Mouse (Mus musculus): Measurements from ENCODE around the gene Ubash3a. TPM values are rescaled to one million over a fixed set of nuclear protein-coding genes. Genes with fewer than 3 reads are reported as not detected.

Gene Ubash3a
- polyA plus RNA-seq, 1 experiment from 2014 or later: 0.38 TPM

DNA sequence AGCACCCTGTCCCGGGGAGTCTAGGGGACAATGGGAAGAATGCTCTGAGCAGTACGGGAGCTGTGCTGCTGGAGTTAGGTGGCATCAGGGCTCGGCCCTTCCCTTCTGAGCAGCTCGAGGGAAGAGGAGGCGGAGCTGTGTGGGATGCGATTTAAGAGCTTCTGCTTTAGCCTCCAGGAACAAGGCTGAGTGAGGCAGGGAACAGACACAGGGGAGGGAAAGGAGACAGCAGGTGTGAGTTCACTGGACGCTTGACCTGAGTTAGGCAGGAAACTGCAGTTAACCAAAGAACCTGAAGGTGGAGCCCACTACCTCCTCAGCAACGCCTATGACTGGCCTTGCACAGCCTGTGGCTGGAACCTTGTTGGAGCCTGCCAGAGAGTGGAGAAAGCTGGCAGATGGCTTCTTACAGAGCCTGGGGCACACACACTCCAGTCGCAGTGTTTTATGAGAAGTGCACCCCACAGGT lies 46.8 kb downstream of the Ubash3a start:
- ATAC-seq (peak; percentile 79), DNase-seq (ENCODE audit: low spot score) (peak; percentile 85)
- no peaks in the 10 kb centered on the region for H3K36me3 ChIP-seq (ENCODE audit: insufficient read depth, low read length)
- no peak overlapping the region for H3K27ac ChIP-seq (ENCODE audit: low read length)
- H3K4me2 ChIP-seq (replicated peaks; ENCODE audit: low read depth, low read length): no peak overlapping the region
- WGBS: 10% methylated on average over 9 of the region's 9 CpGs
- no peaks in the 10 kb centered on the region for H3K9me3 ChIP-seq (ENCODE audit: low read length)
- H3K4me3 ChIP-seq (ENCODE audit: low read depth, low read length): no peak overlapping the region
- peak; percentile 91 for TF ChIP-seq CTCF (IDR thresholded peaks at IDR 0.05)
- no peak for TF ChIP-seq EP300 (IDR thresholded peaks at IDR 0.05)
- no peak overlapping the region for H3K9ac ChIP-seq (replicated peaks; ENCODE audit: low read depth)
- H3K27me3 ChIP-seq (replicated peaks; ENCODE audit: insufficient read depth, low read length): no peaks in the 10 kb centered on the region
- no peaks in the 10 kb centered on the region for H3K4me1 ChIP-seq (ENCODE audit: insufficient read depth, low read depth, low read length)

DNA sequence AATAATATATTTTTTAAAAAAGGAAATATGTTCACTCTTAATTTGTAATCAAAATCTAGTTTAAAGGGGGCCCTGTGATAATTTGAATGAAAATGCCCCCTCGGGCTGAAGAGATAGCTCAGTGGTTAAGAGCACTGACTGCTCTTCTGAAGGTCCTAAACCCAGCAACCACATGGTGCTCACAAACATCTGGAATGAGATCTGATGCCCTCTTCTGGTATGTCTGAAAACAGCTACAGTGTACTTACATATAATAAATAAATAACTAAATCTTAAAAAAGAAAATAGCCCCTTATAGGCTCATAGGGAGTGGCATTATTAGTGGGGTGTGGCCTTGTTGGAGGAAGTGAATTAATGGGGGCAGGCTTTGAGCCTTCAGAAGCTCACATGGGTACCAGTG lies 49.5 kb downstream of the Ubash3a start:
- Histone ChIP-seq H3K36me3 (ENCODE audit: insufficient read depth, low read length) (no peaks in the 10 kb centered on the region), H3K4me2 (replicated peaks; ENCODE audit: low read depth, low read length) (no peak overlapping the region), H3K4me3 (ENCODE audit: low read depth, low read length) (no peak overlapping the region), H3K4me1 (ENCODE audit: insufficient read depth, low read depth, low read length) (no peaks in the 10 kb centered on the region), H3K9ac (replicated peaks; ENCODE audit: low read depth) (no peak overlapping the region), H3K27me3 (replicated peaks; ENCODE audit: insufficient read depth, low read length) (no peaks in the 10 kb centered on the region), H3K9me3 (ENCODE audit: low read length) (no peaks in the 10 kb centered on the region), H3K27ac (ENCODE audit: low read length) (no peak overlapping the region)
- DNase-seq (ENCODE audit: low spot score) (no peak), ATAC-seq (no peak)
- no peak for TF ChIP-seq CTCF (IDR thresholded peaks at IDR 0.05)
- TF ChIP-seq EP300 (IDR thresholded peaks at IDR 0.05): no peak
- WGBS: 79% methylated on average over 1 of the region's 1 CpGs

DNA sequence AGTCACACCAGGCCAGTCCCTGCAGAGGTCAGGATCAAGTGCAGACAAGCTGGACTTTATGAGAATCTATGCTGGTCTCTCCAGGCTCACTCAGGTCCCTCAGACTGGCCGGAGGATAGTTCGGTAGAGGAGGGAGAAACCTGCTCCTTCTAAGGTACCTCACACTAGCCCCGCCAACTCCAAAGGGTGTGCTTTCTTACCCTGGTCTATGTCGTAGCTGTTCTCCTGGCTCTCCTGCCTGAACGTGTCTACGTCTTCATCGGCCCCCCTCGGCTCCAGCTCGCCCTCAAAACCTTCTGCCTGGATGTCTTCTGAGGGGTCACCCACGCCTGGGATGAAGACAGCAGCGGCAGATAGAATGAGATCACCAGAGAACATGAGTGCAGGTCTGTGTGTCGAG lies 50.2 kb downstream of the Ubash3a start:
- no peak overlapping the region for H3K4me3 ChIP-seq (ENCODE audit: low read depth, low read length)
- DNase-seq (ENCODE audit: low spot score): no peak
- no peak overlapping the region for H3K27ac ChIP-seq (ENCODE audit: low read length)
- no peaks in the 10 kb centered on the region for H3K27me3 ChIP-seq (replicated peaks; ENCODE audit: insufficient read depth, low read length)
- TF ChIP-seq EP300 (IDR thresholded peaks at IDR 0.05) (no peak), CTCF (IDR thresholded peaks at IDR 0.05) (no peak)
- H3K9ac ChIP-seq (replicated peaks; ENCODE audit: low read depth): no peak overlapping the region
- 87% methylated on average over 12 of the region's 12 CpGs for WGBS
- H3K4me2 ChIP-seq (replicated peaks; ENCODE audit: low read depth, low read length): no peak overlapping the region
- no peaks in the 10 kb centered on the region for H3K9me3 ChIP-seq (ENCODE audit: low read length)
- H3K36me3 ChIP-seq (ENCODE audit: insufficient read depth, low read length): no peaks in the 10 kb centered on the region
- ATAC-seq: no peak
- no peaks in the 10 kb centered on the region for H3K4me1 ChIP-seq (ENCODE audit: insufficient read depth, low read depth, low read length)

DNA sequence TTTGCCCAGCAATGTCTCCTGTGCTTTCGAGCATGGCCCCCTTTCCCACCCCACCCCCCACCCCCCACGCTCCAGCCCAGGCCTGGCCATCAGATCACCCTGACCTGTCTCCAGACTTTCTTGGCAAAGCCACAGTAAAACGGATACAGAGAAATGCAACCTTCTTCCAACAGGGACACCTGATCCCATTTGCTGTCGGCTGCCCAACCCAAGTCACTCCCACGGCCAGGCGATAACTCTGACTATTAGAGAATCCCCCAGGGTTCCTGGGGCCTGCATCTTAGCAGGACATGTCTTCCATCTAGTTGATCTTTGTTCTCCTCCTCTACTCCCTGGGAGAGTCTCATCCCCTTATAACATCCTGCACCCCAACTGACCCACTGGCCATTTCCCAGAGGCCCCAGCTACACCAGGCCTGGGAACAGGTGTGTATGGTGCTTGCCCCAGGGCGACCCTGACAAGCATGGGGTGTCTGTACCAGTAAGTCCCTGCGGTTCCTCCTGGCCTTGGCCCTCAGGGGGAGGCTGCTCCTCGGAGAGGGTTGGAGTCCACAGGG lies 50.7 kb downstream of the Ubash3a start:
- WGBS: 81% methylated on average over 9 of the region's 9 CpGs

DNA sequence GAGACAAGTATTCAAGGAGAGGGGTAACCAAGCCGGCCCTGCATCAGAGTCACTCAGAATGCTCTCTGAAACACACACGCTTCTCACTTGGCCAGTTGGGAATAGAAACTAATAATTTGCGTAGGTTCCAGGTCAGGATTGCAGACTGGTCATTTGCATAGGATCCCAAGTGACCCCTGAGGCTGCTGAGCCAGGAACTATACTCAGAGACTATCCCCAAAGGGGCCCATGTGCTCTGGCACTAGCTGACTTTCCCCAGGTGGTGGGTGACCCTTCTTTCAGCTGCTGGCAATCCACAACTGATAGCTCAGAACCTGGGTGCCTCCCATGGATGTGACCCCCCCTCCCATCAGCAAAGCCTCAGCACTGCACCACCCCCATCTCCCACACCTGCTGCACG lies 51.5 kb downstream of the Ubash3a start:
- ATAC-seq: no peak
- no peaks in the 10 kb centered on the region for H3K9me3 ChIP-seq (ENCODE audit: low read length)
- TF ChIP-seq EP300 (IDR thresholded peaks at IDR 0.05) (no peak), CTCF (IDR thresholded peaks at IDR 0.05) (no peak)
- DNase-seq (ENCODE audit: low spot score): no peak
- H3K27me3 ChIP-seq (replicated peaks; ENCODE audit: insufficient read depth, low read length): no peaks in the 10 kb centered on the region
- no peaks in the 10 kb centered on the region for H3K36me3 ChIP-seq (ENCODE audit: insufficient read depth, low read length)
- no peak overlapping the region for H3K4me2 ChIP-seq (replicated peaks; ENCODE audit: low read depth, low read length)
- no peaks in the 10 kb centered on the region for H3K4me1 ChIP-seq (ENCODE audit: insufficient read depth, low read depth, low read length)
- H3K4me3 ChIP-seq (ENCODE audit: low read depth, low read length): no peak overlapping the region
- H3K27ac ChIP-seq (ENCODE audit: low read length): no peak overlapping the region
- 86% methylated on average over 4 of the region's 4 CpGs for WGBS
- H3K9ac ChIP-seq (replicated peaks; ENCODE audit: low read depth): no peak overlapping the region

More for the DNA sequence above, 50.7 kb downstream of the Ubash3a start:
- ATAC-seq (no peak), DNase-seq (ENCODE audit: low spot score) (no peak)
- no peak for TF ChIP-seq EP300 (IDR thresholded peaks at IDR 0.05)
- TF ChIP-seq CTCF (IDR thresholded peaks at IDR 0.05): no peak
- Histone ChIP-seq H3K4me3 (ENCODE audit: low read depth, low read length) (no peak overlapping the region), H3K27me3 (replicated peaks; ENCODE audit: insufficient read depth, low read length) (no peaks in the 10 kb centered on the region), H3K9me3 (ENCODE audit: low read length) (no peaks in the 10 kb centered on the region), H3K27ac (ENCODE audit: low read length) (no peak overlapping the region), H3K36me3 (ENCODE audit: insufficient read depth, low read length) (no peaks in the 10 kb centered on the region), H3K4me1 (ENCODE audit: insufficient read depth, low read depth, low read length) (no peaks in the 10 kb centered on the region), H3K4me2 (replicated peaks; ENCODE audit: low read depth, low read length) (no peak overlapping the region), H3K9ac (replicated peaks; ENCODE audit: low read depth) (no peak overlapping the region)

DNA sequence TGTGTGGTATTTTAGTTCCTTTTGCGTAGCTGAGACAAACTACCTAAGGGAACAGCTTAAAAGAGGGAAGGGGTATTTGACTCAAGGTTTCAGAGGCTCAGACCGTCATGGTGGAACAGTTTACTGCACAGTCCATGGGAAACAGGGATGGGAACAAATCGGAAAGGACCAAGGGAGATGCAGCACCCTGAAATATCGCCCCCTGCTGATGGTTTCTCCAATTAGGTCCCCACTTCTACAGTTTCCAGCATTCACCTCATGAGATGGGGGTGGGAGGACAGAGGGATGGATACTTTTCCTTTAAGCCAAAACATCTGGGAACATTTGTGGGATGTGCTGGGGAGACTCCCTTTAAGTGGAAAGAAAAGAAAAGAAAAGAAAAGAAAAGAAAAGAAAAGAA lies 52.2 kb downstream of the Ubash3a start:
- Histone ChIP-seq H3K4me2 (replicated peaks; ENCODE audit: low read depth, low read length) (no peak overlapping the region), H3K9me3 (ENCODE audit: low read length) (no peaks in the 10 kb centered on the region), H3K27me3 (replicated peaks; ENCODE audit: insufficient read depth, low read length) (no peaks in the 10 kb centered on the region), H3K27ac (ENCODE audit: low read length) (no peak overlapping the region), H3K9ac (replicated peaks; ENCODE audit: low read depth) (no peak overlapping the region), H3K4me1 (ENCODE audit: insufficient read depth, low read depth, low read length) (no peaks in the 10 kb centered on the region), H3K4me3 (ENCODE audit: low read depth, low read length) (no peak overlapping the region), H3K36me3 (ENCODE audit: insufficient read depth, low read length) (no peaks in the 10 kb centered on the region)
- DNase-seq (ENCODE audit: low spot score) (no peak), ATAC-seq (no peak)
- 71% methylated on average over 4 of the region's 4 CpGs for WGBS
- TF ChIP-seq EP300 (IDR thresholded peaks at IDR 0.05) (no peak), CTCF (IDR thresholded peaks at IDR 0.05) (peak; percentile 44)

DNA sequence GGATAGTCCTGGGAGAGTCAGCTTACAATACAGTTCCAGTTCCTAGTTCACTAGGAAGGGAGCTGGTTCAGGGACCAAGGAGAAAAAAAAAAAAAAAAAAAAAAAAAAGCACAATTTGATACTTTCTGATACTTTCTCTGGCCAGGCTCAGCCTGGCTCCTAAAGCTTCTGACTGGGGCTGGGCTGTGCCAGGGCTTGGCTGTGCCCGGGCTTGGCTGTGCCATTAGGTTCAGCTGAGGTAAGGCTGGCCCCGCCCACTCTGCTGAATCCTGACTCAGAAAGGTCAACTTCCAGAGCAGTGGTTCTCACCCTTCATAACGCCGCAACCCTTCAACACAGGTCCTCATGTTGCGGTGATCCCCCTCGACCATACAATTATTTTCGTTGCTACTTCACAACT lies 52.8 kb downstream of the Ubash3a start:
- Histone ChIP-seq H3K4me1 (ENCODE audit: insufficient read depth, low read depth, low read length) (no peaks in the 10 kb centered on the region), H3K36me3 (ENCODE audit: insufficient read depth, low read length) (no peaks in the 10 kb centered on the region), H3K9me3 (ENCODE audit: low read length) (no peaks in the 10 kb centered on the region), H3K9ac (replicated peaks; ENCODE audit: low read depth) (no peak overlapping the region), H3K4me2 (replicated peaks; ENCODE audit: low read depth, low read length) (no peak overlapping the region), H3K27me3 (replicated peaks; ENCODE audit: insufficient read depth, low read length) (no peaks in the 10 kb centered on the region), H3K27ac (ENCODE audit: low read length) (no peak overlapping the region), H3K4me3 (ENCODE audit: low read depth, low read length) (no peak overlapping the region)
- WGBS: 75% methylated on average over 7 of the region's 7 CpGs
- TF ChIP-seq EP300 (IDR thresholded peaks at IDR 0.05) (no peak), CTCF (IDR thresholded peaks at IDR 0.05) (no peak)
- ATAC-seq (no peak), DNase-seq (ENCODE audit: low spot score) (no peak)
